Comparison of ENCODE assay signal across 8 mouse cellular contexts in genomic region chr4:135205711-135206600, GRCm38 (mm10).
DNase-seq lines count a peak whose midpoint lies in the region; ATAC-seq lines count a peak whose summit lies in the region.

No protein-coding gene starts in this region.

- H3K27ac ChIP-seq in intestine, embryonic 15.5 days, result no peak overlapping the region
- peak overlapping the region; percentile 23; the same call in 1 of the 2 replicates for H3K27ac ChIP-seq in midbrain, embryonic 10.5 days (replicated peaks)

- intact Hi-C loops in gastrocnemius, postnatal 36 days (cut with DNase I), result loop anchor here (1.0 to 2.0 kb wide), 2 partner anchors 139 to 260 kb away; no protein-coding TSS in a partner anchor
- intact Hi-C loops in left cerebral cortex, postnatal 25 days (cut with DNase I), result loop anchor here (1.0 to 2.0 kb wide), 2 partner anchors 139 to 260 kb away; no protein-coding TSS in a partner anchor

- H3K9ac ChIP-seq in intestine, embryonic 15.5 days, result peak overlapping the region; percentile 31

- ATAC-seq in intestine, embryonic 15.5 days, result peak; percentile 82

- WGBS in intestine, embryonic 15.5 days, result 4% methylated on average over 44 of the region's 47 CpGs
- 2% methylated on average over 47 of the region's 47 CpGs for WGBS in midbrain, embryonic 10.5 days

- peaks cover 9% of the 10 kb centered on the region for H3K4me1 ChIP-seq in intestine, embryonic 15.5 days (replicated peaks)
- peaks cover 22% of the 10 kb centered on the region for H3K4me1 ChIP-seq in midbrain, embryonic 10.5 days

- no peaks in the 10 kb centered on the region for H3K9me3 ChIP-seq in intestine, embryonic 15.5 days
- H3K9me3 ChIP-seq in midbrain, embryonic 10.5 days (replicated peaks), result no peaks in the 10 kb centered on the region; the same call in 1 of the 2 replicates

- peak; percentile 83 to 93 for DNase-seq in adrenal gland, adult (ENCODE audit: inconsistent age in 2 of 2, low spot score in 1 of 2)
- DNase-seq in embryo, embryonic 10.5 days (ENCODE audit: low spot score), result peak; percentile 91
- DNase-seq in gastrocnemius, postnatal 36 days, result peak; percentile 73 to 78
- DNase-seq in left cerebral cortex, postnatal 25 days (ENCODE audit: low spot score in 2 of 2), result peak; percentile 67 to 72
- peak; percentile 85 for DNase-seq in midbrain, embryonic 10.5 days (ENCODE audit: low spot score)
- peak; percentile 37 to 54 for DNase-seq in right cerebral cortex, postnatal 36 days (ENCODE audit: low spot score in 2 of 2)
- DNase-seq in yolk sac, embryonic 10.5 days (ENCODE audit: low spot score), result peak; percentile 70

- peak overlapping the region; percentile 90 for H3K4me2 ChIP-seq in intestine, embryonic 15.5 days (replicated peaks)

- H3K27me3 ChIP-seq in intestine, embryonic 15.5 days (replicated peaks), result peaks cover 18% of the 10 kb centered on the region
- H3K27me3 ChIP-seq in midbrain, embryonic 10.5 days (ENCODE audit: low read depth, poor library complexity, severe bottlenecking), result peaks cover 54% of the 10 kb centered on the region

- no peaks in the 10 kb centered on the region for H3K36me3 ChIP-seq in intestine, embryonic 15.5 days
- peaks cover 7% of the 10 kb centered on the region for H3K36me3 ChIP-seq in midbrain, embryonic 10.5 days

- peak overlapping the region; percentile 35 for H3K4me3 ChIP-seq in intestine, embryonic 15.5 days (replicated peaks)
- H3K4me3 ChIP-seq in midbrain, embryonic 10.5 days, result peak overlapping the region; percentile 58
